ENCODE assay signal across 8 mouse cellular contexts in the genomic region with DNA sequence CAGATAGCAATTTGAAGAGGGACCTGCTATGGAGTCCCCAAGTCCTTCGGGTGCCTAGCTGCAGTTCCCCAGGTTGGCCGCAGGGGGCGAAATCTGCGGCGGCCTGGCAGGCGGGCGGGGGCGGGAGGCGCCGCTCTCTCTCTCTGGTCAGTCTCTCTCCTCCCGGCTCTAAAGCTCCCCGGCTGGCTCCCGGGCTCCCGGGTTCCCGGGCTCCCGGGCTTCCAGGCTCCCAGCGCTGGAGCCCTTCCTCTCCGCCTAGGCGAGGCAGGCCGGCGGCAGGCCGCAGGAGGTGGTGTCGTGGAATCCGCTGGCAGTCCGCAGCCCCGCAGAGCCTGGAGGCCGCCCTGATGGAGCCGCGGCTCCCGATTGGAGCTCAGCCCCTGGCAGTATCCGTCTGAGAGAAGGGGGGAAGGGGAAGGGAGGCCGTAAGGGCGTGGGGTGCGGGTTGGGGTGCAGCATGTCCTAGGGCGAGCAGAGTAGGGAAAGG. TPM values are rescaled to one million over a fixed set of nuclear protein-coding genes. Genes with fewer than 3 reads are reported as not detected.
A peak's percentile ranks its signal among the peaks of the same experiment; 100 is the strongest.
DNase-seq lines count a peak whose midpoint lies in the region; ATAC-seq and TF ChIP-seq lines count a peak whose summit lies in the region.

TSS of gene Ocrl (plus strand) at position 82 of the 487 bp plus-strand sequence.

- peak within 1 kb of the TSS; percentile 89 for H3K4me3 ChIP-seq in E14TG2a.4 (replicated peaks; ENCODE audit: low read length)
- peak within 1 kb of the TSS; percentile 56 for H3K4me3 ChIP-seq in forebrain, embryonic 14.5 days (ENCODE audit: low read depth, low read length)
- H3K4me3 ChIP-seq in heart, postnatal 0 days (ENCODE audit: low read depth, low read length) = peak within 1 kb of the TSS; percentile 79
- H3K4me3 ChIP-seq in liver, embryonic 15.5 days (replicated peaks) = peak within 1 kb of the TSS; percentile 72
- H3K4me3 ChIP-seq in neural tube, embryonic 11.5 days (ENCODE audit: low read depth, low read length) = peak within 1 kb of the TSS; percentile 54
- peak within 1 kb of the TSS; percentile 70 for H3K4me3 ChIP-seq in stomach, embryonic 16.5 days (replicated peaks; ENCODE audit: low read length)

- no peak for TF ChIP-seq EP300 in heart, postnatal 0 days (IDR thresholded peaks at IDR 0.05; ENCODE audit: low read depth)

- H3K9ac ChIP-seq in forebrain, embryonic 14.5 days (ENCODE audit: low read length) = peak within 1 kb of the TSS; percentile 84
- H3K9ac ChIP-seq in heart, postnatal 0 days (replicated peaks; ENCODE audit: low read depth, low read length) = peak within 1 kb of the TSS; percentile 85
- H3K9ac ChIP-seq in liver, embryonic 15.5 days = peak within 1 kb of the TSS; percentile 63
- H3K9ac ChIP-seq in neural tube, embryonic 11.5 days (ENCODE audit: low read length) = peak within 1 kb of the TSS; percentile 77
- H3K9ac ChIP-seq in stomach, embryonic 16.5 days (ENCODE audit: low read length) = peak within 1 kb of the TSS; percentile 81

- peak within 1 kb of the TSS; percentile 60; the same call in 1 of the 2 replicates for H3K27ac ChIP-seq in forebrain, embryonic 14.5 days (ENCODE audit: low read depth, low read length)
- peak within 1 kb of the TSS; percentile 78 for H3K27ac ChIP-seq in heart, postnatal 0 days (ENCODE audit: low read depth)
- H3K27ac ChIP-seq in liver, embryonic 15.5 days (replicated peaks) = peak within 1 kb of the TSS; percentile 48
- H3K27ac ChIP-seq in neural tube, embryonic 11.5 days (ENCODE audit: low read depth, low read length) = peak within 1 kb of the TSS; percentile 63
- peak within 1 kb of the TSS; percentile 80; the same call in 1 of the 2 replicates for H3K27ac ChIP-seq in stomach, embryonic 16.5 days (ENCODE audit: low read length)

- ATAC-seq in forebrain, embryonic 14.5 days = peak; percentile 92
- peak; percentile 86 for ATAC-seq in heart, postnatal 0 days (ENCODE audit: insufficient read depth, low read depth)
- ATAC-seq in liver, embryonic 15.5 days (ENCODE audit: insufficient read depth) = peak; percentile 70
- ATAC-seq in neural tube, embryonic 11.5 days (ENCODE audit: insufficient read depth, low FRiP score, low TSS enrichment) = peak; percentile 88
- peak; percentile 86 for ATAC-seq in stomach, embryonic 16.5 days (ENCODE audit: insufficient read depth, low FRiP score)

- 22% methylated on average over 32 of the region's 35 CpGs for WGBS in forebrain, embryonic 14.5 days
- 23% methylated on average over 23 of the region's 35 CpGs for WGBS in heart, postnatal 0 days
- 17% methylated on average over 34 of the region's 35 CpGs for WGBS in liver, embryonic 15.5 days (ENCODE audit: insufficient replicate concordance)
- WGBS in neural tube, embryonic 11.5 days = 10% methylated on average over 33 of the region's 35 CpGs
- 3% methylated on average over 25 of the region's 35 CpGs for WGBS in stomach, embryonic 16.5 days

- peak within 1 kb of the TSS; percentile 44 for H3K4me2 ChIP-seq in forebrain, embryonic 14.5 days (ENCODE audit: low read length)
- peak within 1 kb of the TSS; percentile 66 for H3K4me2 ChIP-seq in heart, postnatal 0 days (ENCODE audit: low read depth, low read length)
- peak within 1 kb of the TSS; percentile 66 for H3K4me2 ChIP-seq in liver, embryonic 15.5 days
- H3K4me2 ChIP-seq in neural tube, embryonic 11.5 days (ENCODE audit: low read depth) = peak within 1 kb of the TSS; percentile 42
- peak within 1 kb of the TSS; percentile 54 for H3K4me2 ChIP-seq in stomach, embryonic 16.5 days (ENCODE audit: low read depth, low read length)

- H3K4me1 ChIP-seq in E14TG2a.4 (replicated peaks; ENCODE audit: low read depth, low read length) = 0 out of 2 replicates have a peak, but pooled peaks cover 4% of the 10 kb centered on the region
- 0 out of 2 replicates have a peak, but pooled peaks cover 3% of the 10 kb centered on the region for H3K4me1 ChIP-seq in forebrain, embryonic 14.5 days (ENCODE audit: control insufficient read depth, insufficient read depth, low read length)
- no peaks in the 10 kb centered on the region for H3K4me1 ChIP-seq in heart, postnatal 0 days (ENCODE audit: control insufficient read depth, insufficient read depth)
- no peaks in the 10 kb centered on the region for H3K4me1 ChIP-seq in liver, embryonic 15.5 days (replicated peaks)
- H3K4me1 ChIP-seq in neural tube, embryonic 11.5 days (ENCODE audit: control insufficient read depth, insufficient read depth, low read length) = no peaks in the 10 kb centered on the region
- H3K4me1 ChIP-seq in stomach, embryonic 16.5 days (ENCODE audit: control insufficient read depth, insufficient read depth, low read length) = no peaks in the 10 kb centered on the region

- peak; percentile 62 for DNase-seq in cerebellum, adult 11 months
- DNase-seq in forebrain, embryonic 14.5 days (ENCODE audit: low spot score) = peak; percentile 66
- no peak for DNase-seq in heart, postnatal 0 days (ENCODE audit: low spot score)
- peak; percentile 56 to 78 for DNase-seq in kidney, postnatal 36 days
- peak; percentile 74 for DNase-seq in neural tube, embryonic 11.5 days (ENCODE audit: low spot score)

- H3K36me3 ChIP-seq in E14TG2a.4 (ENCODE audit: insufficient read depth, low read length) = peaks cover 3% of the 10 kb centered on the region; the same call in 1 of the 2 replicates
- 0 out of 2 replicates have a peak, but pooled peaks cover 4% of the 10 kb centered on the region for H3K36me3 ChIP-seq in forebrain, embryonic 14.5 days (ENCODE audit: control insufficient read depth, insufficient read depth, low read length)
- no peaks in the 10 kb centered on the region for H3K36me3 ChIP-seq in heart, postnatal 0 days (replicated peaks; ENCODE audit: control insufficient read depth, insufficient read depth, low read length)
- no peaks in the 10 kb centered on the region for H3K36me3 ChIP-seq in liver, embryonic 15.5 days (replicated peaks)
- H3K36me3 ChIP-seq in neural tube, embryonic 11.5 days (ENCODE audit: control insufficient read depth, insufficient read depth, low read length) = no peaks in the 10 kb centered on the region
- no peaks in the 10 kb centered on the region for H3K36me3 ChIP-seq in stomach, embryonic 16.5 days (ENCODE audit: control insufficient read depth, insufficient read depth, low read length)

- no peaks in the 10 kb centered on the region for H3K27me3 ChIP-seq in E14TG2a.4 (ENCODE audit: insufficient read depth, low read length)
- H3K27me3 ChIP-seq in forebrain, embryonic 14.5 days (replicated peaks; ENCODE audit: control insufficient read depth, insufficient read depth, low read length) = no peaks in the 10 kb centered on the region
- H3K27me3 ChIP-seq in heart, postnatal 0 days (ENCODE audit: control insufficient read depth, insufficient read depth, low read length) = no peaks in the 10 kb centered on the region
- no peaks in the 10 kb centered on the region for H3K27me3 ChIP-seq in liver, embryonic 15.5 days
- H3K27me3 ChIP-seq in neural tube, embryonic 11.5 days (ENCODE audit: control insufficient read depth, insufficient read depth, low read length) = no peaks in the 10 kb centered on the region
- no peaks in the 10 kb centered on the region for H3K27me3 ChIP-seq in stomach, embryonic 16.5 days (ENCODE audit: control insufficient read depth, insufficient read depth, low read length)

- peak; percentile 50 for TF ChIP-seq CTCF in E14TG2a.4 (conservative IDR thresholded peaks at IDR 0.05; ENCODE audit: low read length)
- peak; percentile 50 for TF ChIP-seq CTCF in heart, postnatal 0 days (IDR thresholded peaks at IDR 0.05; ENCODE audit: low read depth)

- H3K9me3 ChIP-seq in E14TG2a.4 (ENCODE audit: low read length) = no peaks in the 10 kb centered on the region
- H3K9me3 ChIP-seq in forebrain, embryonic 14.5 days (replicated peaks; ENCODE audit: control insufficient read depth, low read length) = no peaks in the 10 kb centered on the region
- no peaks in the 10 kb centered on the region for H3K9me3 ChIP-seq in heart, postnatal 0 days (replicated peaks; ENCODE audit: control insufficient read depth, low read length)
- no peaks in the 10 kb centered on the region for H3K9me3 ChIP-seq in liver, embryonic 15.5 days (replicated peaks)
- H3K9me3 ChIP-seq in neural tube, embryonic 11.5 days (ENCODE audit: control insufficient read depth, low read length) = no peaks in the 10 kb centered on the region
- no peaks in the 10 kb centered on the region for H3K9me3 ChIP-seq in stomach, embryonic 16.5 days (replicated peaks; ENCODE audit: control insufficient read depth, low read length)

RNA-seq across cellular contexts. Expression of gene Ocrl, which starts in this region (rescaled TPM):
- 22.5 and 24.5 TPM in 2 replicates for polyA plus RNA-seq in forebrain, embryonic 14.5 days (2014; fragmentation: Nextera tagmentation; extraction: Ambion mirVana)
- 9.0 and 16.5 TPM in 2 replicates for total RNA-seq in heart, postnatal 0 days (2014; rRNA removed; ENCODE audit: low replicate concordance)
- 6.0 and 6.1 TPM in 2 replicates for polyA plus RNA-seq in heart, postnatal 0 days (2015; fragmentation: Nextera tagmentation; extraction: Ambion mirVana)
- polyA plus RNA-seq in liver, embryonic 15.5 days (2015; fragmentation: Nextera tagmentation; extraction: Ambion mirVana) = 2.6 and 3.1 TPM in 2 replicates
- polyA plus RNA-seq in neural tube, embryonic 11.5 days (2014; fragmentation: Nextera tagmentation; extraction: Ambion mirVana) = 19.5 and 20.8 TPM in 2 replicates
- 19.8 and 19.9 TPM in 2 replicates for polyA plus RNA-seq in stomach, embryonic 16.5 days (2015; fragmentation: Nextera tagmentation; extraction: Ambion mirVana)
